Mouse (Mus musculus) erythroblast, embryonic 14.5 days (primary cell): ENCODE measurements around the gene Tenm3.

Source experiments
- GATA1 ChIP-seq: IDR thresholded peaks from 2 replicates; pipeline ENCODE4 v1.6.1; 2012; ENCODE audit warnings: low read length, inconsistent platforms, mixed read lengths
- TAL1 ChIP-seq: IDR thresholded peaks from 3 replicates; pipeline ENCODE4 v1.6.1; 2012; ENCODE audit warnings: low read length, inconsistent platforms, mixed read lengths

DNA sequence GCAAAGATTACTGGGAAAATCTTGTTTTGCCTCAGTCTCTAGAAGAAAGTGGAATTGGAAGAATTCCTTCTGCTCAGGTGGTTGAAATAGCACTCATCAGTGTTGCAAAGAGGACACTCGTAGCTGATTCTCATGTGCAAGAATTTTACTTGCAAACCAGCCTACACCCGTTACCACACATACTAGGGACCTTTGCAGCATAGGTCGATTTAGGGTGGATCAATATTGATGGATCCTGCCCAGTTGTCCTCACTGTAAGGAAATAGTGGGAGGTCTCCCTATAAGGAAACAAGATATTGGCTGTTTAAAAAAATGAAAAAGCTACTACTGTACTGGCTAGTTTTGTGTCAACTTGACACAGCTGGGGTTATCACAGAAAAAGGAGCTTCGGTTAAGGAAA is 242.1 kb downstream of the Tenm3 start:
- TF ChIP-seq TAL1 (no peak), GATA1 (no peak)
